Mouse (Mus musculus) kidney, embryonic 14.5 days (tissue): Measurements from ENCODE around the gene Scrn1. TPM values are rescaled to one million over a fixed set of nuclear protein-coding genes. Genes with fewer than 3 reads are reported as not detected.

Source experiments
- ATAC-seq: fragments of 200-750 bp; cut with Nextera tagmentation; 2 replicates; pipeline ENCODE4 v1.8.0; 2017; ENCODE audit warnings: moderate number of reproducible peaks, mild to moderate bottlenecking, moderate TSS enrichment, moderate library complexity; ENCODE audit not compliant: low FRiP score, low TSS enrichment
- H3K27ac ChIP-seq: fragments of 300-500 bp; sonication (generic); 2 replicates; pipeline ENCODE4 v1.5.1; 2014; ENCODE audit warnings: low read depth, mild to moderate bottlenecking, low read length, moderate library complexity, mixed read lengths
- H3K27me3 ChIP-seq: fragments of 300-500 bp; sonication (generic); 2 replicates; pipeline ENCODE4 v1.6.1; 2014; ENCODE audit warnings: mild to moderate bottlenecking, low read length; ENCODE audit not compliant: control insufficient read depth, insufficient read depth
- H3K36me3 ChIP-seq: fragments of 300-500 bp; sonication (generic); 2 replicates; pipeline ENCODE4 v1.6.1; 2014; ENCODE audit warnings: low read length, mixed read lengths; ENCODE audit not compliant: control insufficient read depth, insufficient read depth
- H3K4me1 ChIP-seq: fragments of 300-500 bp; sonication (generic); 2 replicates; pipeline ENCODE4 v1.6.1; 2014; ENCODE audit warnings: low read length, mixed read lengths; ENCODE audit not compliant: control insufficient read depth, insufficient read depth
- H3K4me2 ChIP-seq: fragments of 300-500 bp; sonication (generic); replicated peaks from 2 replicates; pipeline ENCODE4 v1.6.1; 2014; ENCODE audit warnings: low read depth, mild to moderate bottlenecking, low read length
- H3K4me3 ChIP-seq: fragments of 300-500 bp; sonication (generic); 2 replicates; pipeline ENCODE4 v1.5.1; 2014; ENCODE audit warnings: mild to moderate bottlenecking, low read length
- H3K9ac ChIP-seq: fragments of 300-500 bp; sonication (generic); 2 replicates; pipeline ENCODE4 v1.6.1; 2014; ENCODE audit warnings: low read depth, mild to moderate bottlenecking, low read length, moderate library complexity
- H3K9me3 ChIP-seq: fragments of 300-500 bp; sonication (generic); 2 replicates; pipeline ENCODE4 v1.6.1; 2016; ENCODE audit warnings: low read length; ENCODE audit not compliant: control insufficient read depth
- WGBS: fragments of 180-500 bp; shearing (Covaris S2); extraction: QIAGEN DNeasy Blood & Tissue Kit; methylation state at CpG from one replicate; pipeline ENCODE4 v1.1.7; 2014; 5-methylcytosine and 5-hydroxymethylcytosine counted together
- polyA plus RNA-seq: library from polyadenylated mRNA; unstranded; fragments of >200 nt; fragmentation: Nextera tagmentation; extraction: Ambion mirVana; gene quantifications from 2 replicates; pipeline ENCODE4 v1.2.1, GENCODE M21; 2014

Scrn1 gene
- 5.2 and 6.3 TPM in 2 replicates for polyA plus RNA-seq

DNA sequence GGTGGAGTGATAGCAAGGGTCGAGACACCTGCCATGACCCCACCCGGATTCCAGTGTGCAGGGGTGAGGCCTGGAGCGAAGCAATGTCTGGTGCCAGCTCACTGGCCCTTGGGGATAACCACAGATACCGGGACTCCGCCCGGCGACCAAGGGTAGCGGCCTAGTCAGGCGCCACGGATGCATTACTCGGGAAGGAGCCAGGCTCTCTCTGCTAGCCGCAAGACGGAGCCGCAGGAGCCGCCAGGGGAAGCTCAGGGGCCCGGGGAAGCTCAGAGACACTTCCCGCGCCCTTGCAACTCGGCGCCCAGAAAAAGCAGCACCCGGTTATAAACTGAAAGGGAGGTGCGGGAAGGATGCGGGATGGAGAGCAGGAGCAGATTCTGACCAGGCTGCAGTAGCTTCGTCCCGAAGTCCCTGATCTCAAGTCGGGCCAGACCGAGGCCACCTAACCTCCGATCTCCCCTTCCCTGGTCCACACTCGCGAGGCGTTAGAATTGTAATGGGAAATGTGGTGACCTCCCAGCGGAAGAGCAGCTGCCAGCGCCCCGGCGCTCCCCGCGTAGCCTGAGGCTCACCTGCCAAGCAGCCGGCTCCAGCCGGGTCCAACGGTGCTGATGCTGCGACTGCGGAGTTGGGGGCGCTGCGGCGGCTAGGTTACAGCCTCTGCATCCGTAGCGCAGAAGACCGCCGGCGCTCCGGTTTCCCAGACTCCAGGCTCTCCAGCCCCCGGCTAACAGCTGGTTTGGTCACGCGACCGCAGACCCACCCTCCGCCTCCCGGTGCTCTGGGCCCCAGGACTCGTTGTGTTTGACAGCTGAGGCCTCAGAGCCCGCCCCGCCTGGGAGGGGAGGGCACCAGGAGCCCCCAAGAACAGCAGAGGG, at the start of gene Scrn1:
TSS of gene Scrn1 (minus strand) at position 825 of the 881 bp plus-strand sequence.
- H3K4me3 ChIP-seq, result peak within 1 kb of the TSS; percentile 52
- no peaks in the 10 kb centered on the region for H3K9me3 ChIP-seq
- 0 out of 2 replicates have a peak, but pooled peaks cover 5% of the 10 kb centered on the region for H3K27me3 ChIP-seq
- no peaks in the 10 kb centered on the region for H3K36me3 ChIP-seq
- H3K4me2 ChIP-seq, result peak within 1 kb of the TSS; percentile 95
- ATAC-seq, result peak; percentile 84
- peak within 1 kb of the TSS; percentile 56 for H3K9ac ChIP-seq
- under 1% methylated on average over 60 of the region's 60 CpGs for WGBS
- H3K4me1 ChIP-seq, result peaks cover 14% of the 10 kb centered on the region; the same call in 1 of the 2 replicates
- H3K27ac ChIP-seq, result no peak within 1 kb of the TSS

DNA sequence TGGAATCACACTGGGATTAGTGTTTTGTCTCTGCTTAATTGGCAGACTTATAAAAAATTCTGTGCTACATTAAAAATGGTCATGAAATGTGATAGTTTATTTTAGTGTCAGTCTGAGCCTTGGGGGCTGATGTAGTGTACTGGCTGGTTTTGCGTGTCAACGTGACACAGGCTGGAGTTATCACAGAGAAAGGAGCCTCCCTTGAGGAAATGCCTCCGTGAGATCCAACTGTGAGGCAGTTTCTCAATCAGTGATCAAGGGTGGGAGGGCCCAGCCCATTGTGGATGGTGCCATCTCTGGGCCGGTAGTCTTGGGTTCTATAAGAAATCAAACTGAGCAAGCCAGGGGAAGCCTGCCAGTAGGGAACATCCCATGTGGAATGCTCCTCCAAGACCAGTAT, 40.0 kb upstream of the Scrn1 start:
- no peaks in the 10 kb centered on the region; the same call in 1 of the 2 replicates for H3K9me3 ChIP-seq
- H3K9ac ChIP-seq, result no peak overlapping the region
- no peak overlapping the region for H3K4me3 ChIP-seq
- no peak overlapping the region for H3K27ac ChIP-seq
- no peaks in the 10 kb centered on the region for H3K36me3 ChIP-seq
- WGBS, result 41% methylated on average over 4 of the region's 4 CpGs
- no peak overlapping the region for H3K4me2 ChIP-seq
- no peak for ATAC-seq
- H3K27me3 ChIP-seq, result no peaks in the 10 kb centered on the region
- H3K4me1 ChIP-seq, result no peaks in the 10 kb centered on the region

DNA sequence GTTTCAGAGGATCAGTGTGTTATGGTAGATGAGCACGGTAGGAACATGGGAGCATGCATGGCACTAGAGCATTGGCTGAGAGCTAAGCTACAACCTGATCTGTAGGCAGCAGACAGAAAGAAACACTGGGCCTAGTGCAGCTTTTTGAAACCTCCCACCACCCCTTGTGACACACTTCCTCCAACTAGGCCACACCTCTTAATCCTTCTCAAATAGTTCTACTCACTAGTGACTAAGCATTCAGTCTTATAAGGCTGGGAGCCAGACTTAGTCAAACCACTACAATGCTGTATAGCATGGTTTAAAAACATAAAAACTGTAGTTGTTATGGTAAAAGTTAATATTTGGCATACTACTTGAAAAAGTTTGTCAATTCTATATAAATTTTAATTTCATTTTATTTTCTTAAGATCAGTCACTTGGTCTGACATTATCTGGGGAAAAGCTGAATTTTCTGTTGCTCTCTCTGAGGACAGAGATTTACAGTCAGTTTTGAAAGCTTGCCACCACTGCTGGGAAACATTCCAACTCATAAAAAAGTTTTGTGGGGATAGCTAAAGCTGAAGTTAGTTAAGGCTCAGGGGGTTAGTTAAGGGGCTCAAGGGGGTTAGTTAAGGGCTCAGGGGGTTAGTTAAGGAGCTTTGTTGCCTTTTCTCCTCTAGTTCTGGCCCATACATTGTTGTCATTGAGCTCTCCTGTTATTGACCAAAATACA, 37.9 kb upstream of the Scrn1 start:
- Histone ChIP-seq H3K4me3 (no peak overlapping the region), H3K9ac (no peak overlapping the region), H3K4me1 (no peaks in the 10 kb centered on the region), H3K27ac (no peak overlapping the region), H3K27me3 (no peaks in the 10 kb centered on the region), H3K9me3 (no peaks in the 10 kb centered on the region; the same call in 1 of the 2 replicates), H3K4me2 (no peak overlapping the region), H3K36me3 (no peaks in the 10 kb centered on the region)
- 95% methylated on average over 1 of the region's 1 CpGs for WGBS
- no peak for ATAC-seq

DNA sequence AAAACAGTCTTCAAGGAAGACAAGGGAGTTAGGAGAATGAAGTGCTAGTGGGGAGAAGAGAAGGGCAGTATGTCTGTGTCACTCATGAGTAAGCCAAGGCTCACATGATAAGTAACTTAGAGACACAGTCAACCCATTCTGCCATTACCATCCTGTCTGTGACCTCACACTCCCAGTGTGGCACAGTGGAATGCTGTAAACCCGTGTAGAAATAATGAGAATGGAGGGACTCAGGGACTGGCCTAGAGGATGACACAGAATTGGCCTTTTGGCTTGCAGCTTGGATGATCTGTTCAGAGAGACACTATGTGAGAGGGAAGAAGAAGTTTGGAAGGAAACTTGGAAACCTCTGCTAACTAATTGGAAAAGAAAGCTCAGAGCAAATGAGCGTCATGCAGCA, 36.6 kb upstream of the Scrn1 start:
- 86% methylated on average over 2 of the region's 2 CpGs for WGBS

DNA sequence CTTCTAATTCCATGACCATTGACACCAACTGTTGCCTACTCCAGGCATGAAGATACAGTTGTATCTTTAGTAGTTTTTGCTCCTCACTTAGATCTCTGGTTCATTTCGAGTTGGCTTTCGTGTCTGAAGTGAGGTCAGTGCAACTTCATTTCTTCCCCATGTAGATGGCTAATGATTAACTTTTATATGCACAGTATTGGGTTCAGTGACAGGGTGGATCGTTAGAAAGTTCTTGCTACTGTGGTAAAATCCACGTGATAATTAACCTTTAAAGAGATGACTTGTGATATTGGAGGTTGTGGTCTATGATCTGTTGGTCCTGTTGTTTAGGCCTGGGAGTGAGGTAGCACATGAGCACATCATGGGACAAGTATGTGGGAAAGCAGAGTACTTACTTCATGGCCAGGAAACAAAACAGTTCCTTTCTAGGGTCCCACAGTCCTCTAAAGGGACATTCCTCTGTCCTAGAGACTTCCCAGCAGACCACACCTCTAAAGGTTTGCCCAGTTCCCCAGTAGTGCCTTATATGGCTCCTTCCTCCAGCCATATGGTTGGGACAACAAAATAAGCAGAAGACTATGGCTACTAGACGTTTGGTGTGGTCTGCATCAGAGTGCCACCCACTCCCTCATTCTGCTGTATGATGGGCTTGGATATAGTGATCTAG, 34.5 kb upstream of the Scrn1 start:
- no peaks in the 10 kb centered on the region for H3K36me3 ChIP-seq
- no peak overlapping the region for H3K4me2 ChIP-seq
- ATAC-seq, result no peak
- H3K9ac ChIP-seq, result no peak overlapping the region
- H3K4me3 ChIP-seq, result no peak overlapping the region
- H3K27me3 ChIP-seq, result no peaks in the 10 kb centered on the region
- 64% methylated on average over 5 of the region's 5 CpGs for WGBS
- no peaks in the 10 kb centered on the region; the same call in 1 of the 2 replicates for H3K9me3 ChIP-seq
- no peak overlapping the region for H3K27ac ChIP-seq
- H3K4me1 ChIP-seq, result peaks cover 11% of the 10 kb centered on the region; the same call in 1 of the 2 replicates

More for the DNA sequence above, 36.6 kb upstream of the Scrn1 start:
- Histone ChIP-seq H3K4me3 (no peak overlapping the region), H3K27ac (no peak overlapping the region), H3K27me3 (no peaks in the 10 kb centered on the region), H3K9me3 (no peaks in the 10 kb centered on the region; the same call in 1 of the 2 replicates), H3K4me1 (no peaks in the 10 kb centered on the region), H3K4me2 (no peak overlapping the region), H3K36me3 (no peaks in the 10 kb centered on the region), H3K9ac (no peak overlapping the region)
- ATAC-seq, result no peak

DNA sequence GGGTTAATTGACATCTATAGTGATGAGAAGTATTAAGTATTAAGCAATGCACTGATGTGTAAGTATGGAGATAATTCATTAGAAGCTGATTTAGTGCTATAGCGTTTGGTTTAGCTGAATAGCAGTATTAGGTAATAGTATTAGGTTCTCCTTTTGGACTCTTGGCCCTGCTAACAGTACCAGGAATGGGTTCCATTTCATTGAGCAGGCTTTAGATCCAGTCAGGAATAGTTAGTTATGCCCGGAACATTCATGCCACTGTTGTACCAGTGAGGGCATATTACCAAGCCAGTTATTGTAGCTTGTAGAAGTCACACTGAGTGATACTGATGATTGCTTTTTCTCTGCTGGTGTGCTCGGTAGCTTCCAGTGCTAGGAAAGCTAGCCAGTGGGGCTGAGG, 31.4 kb upstream of the Scrn1 start:
- H3K27ac ChIP-seq, result no peak overlapping the region
- ATAC-seq, result no peak
- H3K4me3 ChIP-seq, result no peak overlapping the region
- H3K36me3 ChIP-seq, result no peaks in the 10 kb centered on the region
- no peaks in the 10 kb centered on the region for H3K9me3 ChIP-seq
- H3K4me1 ChIP-seq, result peaks cover 15% of the 10 kb centered on the region; the same call in 1 of the 2 replicates
- no peaks in the 10 kb centered on the region for H3K27me3 ChIP-seq
- 89% methylated on average over 3 of the region's 3 CpGs for WGBS
- H3K4me2 ChIP-seq, result no peak overlapping the region
- H3K9ac ChIP-seq, result no peak overlapping the region

DNA sequence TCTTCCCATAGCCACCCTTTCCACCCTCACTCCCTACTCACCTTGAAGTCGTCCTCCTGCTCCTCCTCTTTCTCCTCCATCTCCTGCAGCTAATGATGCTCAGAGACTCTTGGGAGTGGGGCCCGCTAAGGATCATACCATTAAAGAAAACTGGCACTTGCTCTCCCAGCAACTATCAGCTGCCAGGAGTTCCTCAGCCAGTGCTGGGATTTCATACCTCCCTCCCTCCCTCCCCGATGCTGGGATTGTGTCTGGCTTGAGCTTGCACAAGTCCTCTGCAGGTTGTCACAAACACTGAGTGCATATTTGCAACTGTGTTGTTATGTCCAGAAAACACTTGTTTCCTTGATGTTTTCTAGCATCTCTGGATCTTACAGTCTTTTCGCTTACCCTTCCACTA, 30.9 kb upstream of the Scrn1 start, which contains the start of gene Fkbp14:
TSS of gene Fkbp14 (minus strand) at position 101 of the 400 bp plus-strand sequence.
- Histone ChIP-seq H3K36me3 (no peaks in the 10 kb centered on the region), H3K4me2 (peak within 1 kb of the TSS; percentile 62), H3K9ac (no peak within 1 kb of the TSS; the same call in 1 of the 2 replicates), H3K27me3 (no peaks in the 10 kb centered on the region), H3K9me3 (no peaks in the 10 kb centered on the region), H3K27ac (no peak within 1 kb of the TSS), H3K4me1 (peaks cover 15% of the 10 kb centered on the region; the same call in 1 of the 2 replicates), H3K4me3 (peak within 1 kb of the TSS; percentile 77; the same call in 1 of the 2 replicates)
- ATAC-seq, result no peak
- WGBS, result 78% methylated on average over 4 of the region's 4 CpGs

DNA sequence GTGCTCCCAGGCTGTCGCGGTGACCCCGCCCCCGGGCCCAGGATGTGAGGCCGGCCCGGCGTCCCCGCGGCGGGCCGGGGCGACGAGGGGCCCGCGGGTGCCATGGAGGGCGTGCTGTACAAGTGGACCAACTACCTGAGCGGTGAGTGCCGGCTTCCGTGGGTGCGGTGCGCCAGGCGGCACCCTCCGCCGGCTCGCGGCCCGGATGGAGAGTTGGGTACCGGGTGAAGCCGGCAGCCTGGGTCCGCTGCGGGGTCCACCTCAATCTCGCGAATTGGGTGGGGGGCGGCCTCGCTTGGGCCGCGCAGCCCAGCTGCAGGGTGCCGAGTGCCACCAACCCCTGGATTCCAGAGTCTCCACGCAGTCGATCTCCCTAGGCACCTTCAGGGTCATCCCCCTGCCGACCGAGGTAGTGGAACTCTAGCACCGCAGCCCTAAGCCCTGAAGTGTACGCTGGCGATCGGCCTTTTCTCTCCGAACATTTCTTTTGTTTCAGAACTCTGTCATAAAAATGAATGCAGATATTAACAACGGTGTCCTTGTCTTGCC, 29.1 kb upstream of the Scrn1 start:
- under 1% methylated on average over 42 of the region's 48 CpGs for WGBS
- Histone ChIP-seq H3K36me3 (no peaks in the 10 kb centered on the region), H3K27ac (peak overlapping the region; percentile 42; the same call in 1 of the 2 replicates), H3K9ac (peak overlapping the region; percentile 84), H3K4me1 (peaks cover 15% of the 10 kb centered on the region; the same call in 1 of the 2 replicates), H3K9me3 (no peaks in the 10 kb centered on the region), H3K4me2 (peak overlapping the region; percentile 62), H3K27me3 (no peaks in the 10 kb centered on the region), H3K4me3 (peak overlapping the region; percentile 77)
- ATAC-seq, result peak; percentile 56
